Mouse (Mus musculus): ENCODE data around the gene Fxyd6. TPM values are rescaled to one million over a fixed set of nuclear protein-coding genes. Genes with fewer than 3 reads are reported as not detected.

The Fxyd6 gene
- total and polyA plus RNA-seq, 2 experiments from 2014 or later = 524 to 944 TPM

GRCm38 (mm10) chr9:45337406-45337805 lies 32.6 kb upstream of the Fxyd6 start:
- no peak overlapping the region for H3K4me2 ChIP-seq (ENCODE audit: low read depth, low read length, poor library complexity, severe bottlenecking)
- no peak for DNase-seq (ENCODE audit: low spot score)
- H3K27me3 ChIP-seq (ENCODE audit: insufficient read depth, low read length) = no peaks in the 10 kb centered on the region
- WGBS = 91% methylated on average over 2 of the region's 2 CpGs
- no peak overlapping the region for H3K9ac ChIP-seq (replicated peaks; ENCODE audit: low read length, poor library complexity, severe bottlenecking)
- no peaks in the 10 kb centered on the region for H3K4me1 ChIP-seq (ENCODE audit: insufficient read depth, low read length)
- H3K27ac ChIP-seq (ENCODE audit: low read depth, low read length) = no peak overlapping the region
- H3K36me3 ChIP-seq (ENCODE audit: insufficient read depth, low read length) = no peaks in the 10 kb centered on the region
- H3K4me3 ChIP-seq (ENCODE audit: low read depth, low read length) = no peak overlapping the region
- no peak for ATAC-seq (ENCODE audit: low FRiP score)
- no peaks in the 10 kb centered on the region for H3K9me3 ChIP-seq (ENCODE audit: low read length)
- no peak for TF ChIP-seq CTCF (IDR thresholded peaks at IDR 0.05)

GRCm38 (mm10) chr9:45343066-45343465 lies 26.9 kb upstream of the Fxyd6 start:
- ATAC-seq (ENCODE audit: low FRiP score) = no peak
- no peaks in the 10 kb centered on the region for H3K4me1 ChIP-seq (ENCODE audit: insufficient read depth, low read length)
- WGBS = 100% methylated on average over 3 of the region's 3 CpGs

GRCm38 (mm10) chr9:45345516-45345915 lies 24.5 kb upstream of the Fxyd6 start:
- H3K4me1 ChIP-seq (ENCODE audit: insufficient read depth, low read length) = no peaks in the 10 kb centered on the region
- ATAC-seq (ENCODE audit: low FRiP score) = no peak
- no peak overlapping the region for H3K4me2 ChIP-seq (ENCODE audit: low read depth, low read length, poor library complexity, severe bottlenecking)
- 64% methylated on average over 2 of the region's 2 CpGs for WGBS
- DNase-seq (ENCODE audit: low spot score) = peak; percentile 75
- H3K4me3 ChIP-seq (ENCODE audit: low read depth, low read length) = no peak overlapping the region
- TF ChIP-seq CTCF (IDR thresholded peaks at IDR 0.05) = peak; percentile 74
- no peak overlapping the region for H3K9ac ChIP-seq (replicated peaks; ENCODE audit: low read length, poor library complexity, severe bottlenecking)
- no peaks in the 10 kb centered on the region for H3K27me3 ChIP-seq (ENCODE audit: insufficient read depth, low read length)
- H3K9me3 ChIP-seq (ENCODE audit: low read length) = no peaks in the 10 kb centered on the region
- no peaks in the 10 kb centered on the region for H3K36me3 ChIP-seq (ENCODE audit: insufficient read depth, low read length)
- no peak overlapping the region for H3K27ac ChIP-seq (ENCODE audit: low read depth, low read length)

More at GRCm38 (mm10) chr9:45343066-45343465, 26.9 kb upstream of the Fxyd6 start:
- DNase-seq (ENCODE audit: low spot score) = no peak
- Histone ChIP-seq H3K9me3 (ENCODE audit: low read length) (no peaks in the 10 kb centered on the region), H3K4me3 (ENCODE audit: low read depth, low read length) (no peak overlapping the region), H3K4me2 (ENCODE audit: low read depth, low read length, poor library complexity, severe bottlenecking) (no peak overlapping the region), H3K27me3 (ENCODE audit: insufficient read depth, low read length) (no peaks in the 10 kb centered on the region), H3K27ac (ENCODE audit: low read depth, low read length) (no peak overlapping the region), H3K9ac (replicated peaks; ENCODE audit: low read length, poor library complexity, severe bottlenecking) (no peak overlapping the region), H3K36me3 (ENCODE audit: insufficient read depth, low read length) (no peaks in the 10 kb centered on the region)
- TF ChIP-seq CTCF (IDR thresholded peaks at IDR 0.05) = no peak

GRCm38 (mm10) chr9:45346276-45346675 lies 23.7 kb upstream of the Fxyd6 start:
- DNase-seq (ENCODE audit: low spot score) (peak; percentile 65), ATAC-seq (ENCODE audit: low FRiP score) (no peak)
- no peak for TF ChIP-seq CTCF (IDR thresholded peaks at IDR 0.05)
- Histone ChIP-seq H3K9ac (replicated peaks; ENCODE audit: low read length, poor library complexity, severe bottlenecking) (no peak overlapping the region), H3K27ac (ENCODE audit: low read depth, low read length) (no peak overlapping the region), H3K27me3 (ENCODE audit: insufficient read depth, low read length) (no peaks in the 10 kb centered on the region), H3K4me1 (ENCODE audit: insufficient read depth, low read length) (no peaks in the 10 kb centered on the region), H3K4me3 (ENCODE audit: low read depth, low read length) (no peak overlapping the region), H3K36me3 (ENCODE audit: insufficient read depth, low read length) (no peaks in the 10 kb centered on the region), H3K4me2 (ENCODE audit: low read depth, low read length, poor library complexity, severe bottlenecking) (no peak overlapping the region), H3K9me3 (ENCODE audit: low read length) (no peaks in the 10 kb centered on the region)
- WGBS = 85% methylated on average over 6 of the region's 6 CpGs

- H3K4me3 ChIP-seq (ENCODE audit: low read depth, low read length) = no peak overlapping the region
- no peak for DNase-seq (ENCODE audit: low spot score)
- H3K9ac ChIP-seq (replicated peaks; ENCODE audit: low read length, poor library complexity, severe bottlenecking) = no peak overlapping the region
- no peak overlapping the region for H3K4me2 ChIP-seq (ENCODE audit: low read depth, low read length, poor library complexity, severe bottlenecking)
- no peak overlapping the region for H3K27ac ChIP-seq (ENCODE audit: low read depth, low read length)
- no peak for ATAC-seq (ENCODE audit: low FRiP score)
- no peaks in the 10 kb centered on the region for H3K36me3 ChIP-seq (ENCODE audit: insufficient read depth, low read length)
- H3K4me1 ChIP-seq (ENCODE audit: insufficient read depth, low read length) = no peaks in the 10 kb centered on the region
- WGBS = 79% methylated on average over 6 of the region's 6 CpGs
- H3K27me3 ChIP-seq (ENCODE audit: insufficient read depth, low read length) = no peaks in the 10 kb centered on the region
- H3K9me3 ChIP-seq (ENCODE audit: low read length) = no peaks in the 10 kb centered on the region
- TF ChIP-seq CTCF (IDR thresholded peaks at IDR 0.05) = no peak
Observed at GRCm38 (mm10) chr9:45348560-45348959, 21.4 kb upstream of the Fxyd6 start.

- Histone ChIP-seq H3K4me1 (ENCODE audit: insufficient read depth, low read length) (no peaks in the 10 kb centered on the region), H3K4me2 (ENCODE audit: low read depth, low read length, poor library complexity, severe bottlenecking) (no peak overlapping the region), H3K27me3 (ENCODE audit: insufficient read depth, low read length) (no peaks in the 10 kb centered on the region), H3K9ac (replicated peaks; ENCODE audit: low read length, poor library complexity, severe bottlenecking) (no peak overlapping the region), H3K36me3 (ENCODE audit: insufficient read depth, low read length) (no peaks in the 10 kb centered on the region), H3K9me3 (ENCODE audit: low read length) (no peaks in the 10 kb centered on the region), H3K27ac (ENCODE audit: low read depth, low read length) (no peak overlapping the region), H3K4me3 (ENCODE audit: low read depth, low read length) (no peak overlapping the region)
- ATAC-seq (ENCODE audit: low FRiP score) = no peak
- WGBS = 31% methylated on average over 4 of the region's 4 CpGs
- no peak for TF ChIP-seq CTCF (IDR thresholded peaks at IDR 0.05)
- no peak for DNase-seq (ENCODE audit: low spot score)
Observed at GRCm38 (mm10) chr9:45349181-45349580, 20.8 kb upstream of the Fxyd6 start.
